Mouse (Mus musculus): Measurements from ENCODE around the gene Nktr.

GRCm38 (mm10) chr9:121706029-121706675 lies 12.8 kb upstream of the Nktr start:
- no peak for TF ChIP-seq CTCF (IDR thresholded peaks at IDR 0.05; ENCODE audit: borderline replicate concordance, extremely low read depth, insufficient read depth, insufficient read length)
- no peak for TF ChIP-seq POLR2A (IDR thresholded peaks at IDR 0.05; ENCODE audit: borderline replicate concordance, extremely low read depth, insufficient read depth, insufficient read length, poor library complexity, severe bottlenecking)
